Mouse (Mus musculus) stomach, embryonic 14.5 days (tissue): ENCODE measurements around the gene Mettl25. TPM values are rescaled to one million over a fixed set of nuclear protein-coding genes. Genes with fewer than 3 reads are reported as not detected.
A peak's percentile ranks its signal among the peaks of the same experiment; 100 is the strongest.

Source experiments
- ATAC-seq: fragments of 200-750 bp; cut with Nextera tagmentation; 2 replicates; pipeline ENCODE4 v1.8.0; 2017; ENCODE audit warnings: low read depth, moderate TSS enrichment; ENCODE audit not compliant: insufficient number of reproducible peaks, insufficient read depth, low FRiP score
- H3K27ac ChIP-seq: fragments of 300-500 bp; sonication (generic); 2 replicates; pipeline ENCODE4 v1.5.1; 2014; ENCODE audit warnings: mild to moderate bottlenecking, low read length, moderate library complexity, mixed read lengths
- H3K27me3 ChIP-seq: fragments of 300-500 bp; sonication (generic); 2 replicates; pipeline ENCODE4 v1.6.1; 2014; ENCODE audit warnings: low read length, control low read depth, mixed read lengths; ENCODE audit not compliant: control insufficient read depth, insufficient read depth
- H3K36me3 ChIP-seq: fragments of 300-500 bp; sonication (generic); 2 replicates; pipeline ENCODE4 v1.6.1; 2014; ENCODE audit warnings: mild to moderate bottlenecking, control low read depth, low read length, moderate library complexity, mixed read lengths; ENCODE audit not compliant: control insufficient read depth, insufficient read depth
- H3K4me1 ChIP-seq: fragments of 300-500 bp; sonication (generic); 2 replicates; pipeline ENCODE4 v1.6.1; 2014; ENCODE audit warnings: low read length, control low read depth, mixed read lengths; ENCODE audit not compliant: control insufficient read depth, insufficient read depth
- H3K4me2 ChIP-seq: fragments of 300-500 bp; sonication (generic); replicated peaks from 2 replicates; pipeline ENCODE4 v1.6.1; 2014; ENCODE audit warnings: low read depth, low read length, control low read depth
- H3K4me3 ChIP-seq: fragments of 300-500 bp; sonication (generic); 2 replicates; pipeline ENCODE4 v1.5.1; 2014; ENCODE audit warnings: low read depth, low read length, control low read depth
- H3K9ac ChIP-seq: fragments of 300-500 bp; sonication (generic); replicated peaks from 2 replicates; pipeline ENCODE4 v1.6.1; 2014; ENCODE audit warnings: low read depth, mild to moderate bottlenecking, control low read depth, low read length, moderate library complexity, mixed read lengths
- H3K9me3 ChIP-seq: fragments of 300-500 bp; sonication (generic); 2 replicates; pipeline ENCODE4 v1.6.1; 2016; ENCODE audit warnings: low read depth, low read length, control low read depth; ENCODE audit not compliant: control insufficient read depth
- WGBS: fragments of 180-500 bp; shearing (Covaris S2); extraction: QIAGEN DNeasy Blood & Tissue Kit; methylation state at CpG from one replicate; pipeline ENCODE4 v1.1.7; 2014; 5-methylcytosine and 5-hydroxymethylcytosine counted together
- polyA plus RNA-seq: library from polyadenylated mRNA; unstranded; fragments of >200 nt; fragmentation: Nextera tagmentation; extraction: Ambion mirVana; gene quantifications from 2 replicates; pipeline ENCODE4 v1.2.1, GENCODE M21; 2014

Gene Mettl25
- polyA plus RNA-seq, 1 experiment from 2014 or later = 16.5 TPM

DNA sequence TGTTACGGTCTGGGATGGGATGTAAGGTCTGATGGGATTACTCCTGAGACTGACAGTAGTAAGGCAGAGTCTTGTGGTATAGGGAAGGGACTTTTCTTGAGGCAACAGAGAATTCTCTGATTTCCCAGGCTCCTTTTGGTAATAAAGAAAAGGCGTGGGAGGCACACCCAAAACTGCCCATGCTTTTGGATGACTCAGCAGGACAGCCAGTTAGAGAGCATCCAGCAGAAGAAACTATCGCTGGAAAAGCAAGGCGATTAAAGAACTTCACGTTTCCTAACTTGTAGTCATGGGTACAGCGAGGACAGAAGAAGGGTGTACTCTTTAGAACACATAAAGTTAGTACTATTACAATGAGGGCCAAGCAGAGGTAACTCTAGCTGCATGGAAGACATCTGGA, 39.0 kb downstream of the Mettl25 start:
- Histone ChIP-seq H3K9me3 (no peaks in the 10 kb centered on the region), H3K27me3 (no peaks in the 10 kb centered on the region), H3K9ac (no peak overlapping the region), H3K4me1 (no peaks in the 10 kb centered on the region; the same call in none of the 2 replicates), H3K4me3 (no peak overlapping the region), H3K4me2 (no peak overlapping the region), H3K36me3 (no peaks in the 10 kb centered on the region), H3K27ac (no peak overlapping the region)
- 93% methylated on average over 6 of the region's 6 CpGs for WGBS
- no peak for ATAC-seq

GRCm38 (mm10) chr10:105801147-105801546, 40.0 kb downstream of the Mettl25 start:
- ATAC-seq = no peak

DNA sequence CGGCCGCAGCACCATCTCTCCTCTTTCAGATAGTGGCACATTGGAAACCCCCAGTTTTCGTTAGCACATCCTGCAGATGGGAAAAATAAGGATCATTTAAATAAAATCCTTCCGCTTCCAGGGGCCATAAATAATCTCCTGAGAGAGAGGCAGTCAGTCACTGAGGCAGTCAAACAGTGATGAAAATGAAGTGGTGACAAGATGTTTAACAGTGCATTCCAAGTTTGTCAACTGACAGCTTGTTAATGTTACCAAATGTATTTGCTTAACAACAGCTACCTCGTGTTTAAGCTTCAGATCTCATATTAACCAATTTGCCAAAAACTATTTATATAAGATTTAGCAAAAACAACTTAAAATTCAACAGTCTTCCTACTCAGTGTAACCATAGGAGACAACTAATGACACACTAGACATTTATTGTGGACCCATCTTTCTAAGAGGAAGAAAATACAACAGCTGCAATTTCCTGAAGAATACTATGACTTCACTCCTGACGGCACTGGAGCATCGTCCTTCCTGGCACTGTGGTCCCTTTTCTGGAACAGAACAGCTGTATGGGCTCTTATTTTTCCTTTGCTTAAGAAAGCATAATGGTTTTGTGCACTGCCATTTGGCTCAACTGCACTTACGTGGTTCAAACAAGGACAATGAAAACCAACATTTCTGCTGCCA, 43.8 kb downstream of the Mettl25 start:
- H3K4me2 ChIP-seq = no peak overlapping the region
- no peak overlapping the region for H3K9ac ChIP-seq
- H3K4me1 ChIP-seq = peaks cover 7% of the 10 kb centered on the region; the same call in 1 of the 2 replicates
- H3K27me3 ChIP-seq = no peaks in the 10 kb centered on the region
- no peak overlapping the region for H3K4me3 ChIP-seq
- no peaks in the 10 kb centered on the region for H3K36me3 ChIP-seq
- peak; percentile 25; the same call in 1 of the 2 replicates for ATAC-seq
- no peak overlapping the region for H3K27ac ChIP-seq
- WGBS = 46% methylated on average over 8 of the region's 8 CpGs
- no peaks in the 10 kb centered on the region for H3K9me3 ChIP-seq

More at GRCm38 (mm10) chr10:105801147-105801546, 40.0 kb downstream of the Mettl25 start:
- Histone ChIP-seq H3K27ac (no peak overlapping the region), H3K36me3 (no peaks in the 10 kb centered on the region), H3K9me3 (no peaks in the 10 kb centered on the region), H3K4me2 (no peak overlapping the region), H3K9ac (no peak overlapping the region), H3K4me3 (no peak overlapping the region), H3K4me1 (no peaks in the 10 kb centered on the region; the same call in none of the 2 replicates), H3K27me3 (no peaks in the 10 kb centered on the region)
- 47% methylated on average over 6 of the region's 6 CpGs for WGBS

- Histone ChIP-seq H3K27ac (peak overlapping the region; percentile 84), H3K36me3 (no peaks in the 10 kb centered on the region), H3K27me3 (no peaks in the 10 kb centered on the region), H3K4me3 (no peak overlapping the region), H3K4me1 (0 out of 2 replicates have a peak, but pooled peaks cover 7% of the 10 kb centered on the region), H3K9ac (0 out of 2 replicates have a peak overlapping the region, but pooled peaks have one; percentile 10), H3K4me2 (no peak overlapping the region; the same call in 1 of the 2 replicates), H3K9me3 (no peaks in the 10 kb centered on the region)
- 17% methylated on average over 15 of the region's 15 CpGs for WGBS
- peak; percentile 77; the same call in 1 of the 2 replicates for ATAC-seq
Observed at GRCm38 (mm10) chr10:105793776-105794552, 47.2 kb downstream of the Mettl25 start.

DNA sequence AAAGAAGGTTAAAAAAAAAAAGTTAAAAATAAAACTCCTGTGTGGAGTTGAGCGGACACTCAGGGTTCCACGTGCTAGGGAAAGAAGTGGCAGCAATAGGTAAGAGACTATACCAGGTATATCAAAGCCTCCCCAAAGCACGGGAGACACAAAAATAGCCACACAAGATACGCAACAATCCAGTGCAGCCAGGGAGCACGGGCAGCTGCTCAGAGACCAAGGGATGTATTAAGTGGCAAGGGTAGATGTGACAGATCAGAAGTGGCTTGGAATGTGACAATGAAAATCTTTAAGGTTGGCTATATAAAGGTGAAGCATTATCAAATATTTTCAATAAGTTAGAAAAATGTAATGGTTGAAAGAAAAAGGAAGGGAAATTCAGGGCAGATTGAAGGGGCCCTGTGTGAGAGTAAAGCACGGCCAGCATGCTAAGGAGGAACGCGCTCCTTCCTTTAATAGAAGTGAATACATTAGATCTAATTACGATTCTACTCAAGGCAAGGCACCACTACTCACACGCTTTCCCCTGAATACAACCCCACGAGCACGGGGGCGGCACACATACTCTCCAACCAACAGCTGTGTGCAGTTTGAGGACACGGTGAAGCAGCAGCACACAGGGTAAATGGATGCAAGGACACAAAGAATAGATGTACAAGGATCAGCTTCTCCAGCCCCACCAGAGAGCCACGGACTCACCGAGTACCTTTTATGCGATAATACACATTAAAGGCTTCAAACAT, 52.3 kb downstream of the Mettl25 start:
- Histone ChIP-seq H3K9ac (no peak overlapping the region), H3K4me3 (no peak overlapping the region), H3K4me2 (no peak overlapping the region), H3K27ac (no peak overlapping the region), H3K4me1 (0 out of 2 replicates have a peak, but pooled peaks cover 4% of the 10 kb centered on the region), H3K9me3 (no peaks in the 10 kb centered on the region), H3K36me3 (no peaks in the 10 kb centered on the region), H3K27me3 (no peaks in the 10 kb centered on the region)
- WGBS = 88% methylated on average over 17 of the region's 17 CpGs
- no peak for ATAC-seq

GRCm38 (mm10) chr10:105783766-105784165, 57.4 kb downstream of the Mettl25 start:
- ATAC-seq = no peak
- Histone ChIP-seq H3K9me3 (no peaks in the 10 kb centered on the region), H3K4me3 (no peak overlapping the region), H3K36me3 (no peaks in the 10 kb centered on the region), H3K9ac (no peak overlapping the region), H3K27me3 (no peaks in the 10 kb centered on the region), H3K4me1 (no peaks in the 10 kb centered on the region), H3K4me2 (no peak overlapping the region), H3K27ac (no peak overlapping the region)
- WGBS = 67% methylated on average over 8 of the region's 8 CpGs

- H3K27me3 ChIP-seq = no peaks in the 10 kb centered on the region
- no peak overlapping the region for H3K9ac ChIP-seq
- H3K27ac ChIP-seq = no peak overlapping the region
- no peaks in the 10 kb centered on the region for H3K4me1 ChIP-seq
- no peaks in the 10 kb centered on the region for H3K36me3 ChIP-seq
- WGBS = 14% methylated on average over 6 of the region's 6 CpGs
- H3K4me2 ChIP-seq = no peak overlapping the region
- no peak overlapping the region for H3K4me3 ChIP-seq
- H3K9me3 ChIP-seq = no peaks in the 10 kb centered on the region
- ATAC-seq = peak; percentile 71; the same call in 1 of the 2 replicates
Observed at GRCm38 (mm10) chr10:105774382-105774781, 66.8 kb downstream of the Mettl25 start.

DNA sequence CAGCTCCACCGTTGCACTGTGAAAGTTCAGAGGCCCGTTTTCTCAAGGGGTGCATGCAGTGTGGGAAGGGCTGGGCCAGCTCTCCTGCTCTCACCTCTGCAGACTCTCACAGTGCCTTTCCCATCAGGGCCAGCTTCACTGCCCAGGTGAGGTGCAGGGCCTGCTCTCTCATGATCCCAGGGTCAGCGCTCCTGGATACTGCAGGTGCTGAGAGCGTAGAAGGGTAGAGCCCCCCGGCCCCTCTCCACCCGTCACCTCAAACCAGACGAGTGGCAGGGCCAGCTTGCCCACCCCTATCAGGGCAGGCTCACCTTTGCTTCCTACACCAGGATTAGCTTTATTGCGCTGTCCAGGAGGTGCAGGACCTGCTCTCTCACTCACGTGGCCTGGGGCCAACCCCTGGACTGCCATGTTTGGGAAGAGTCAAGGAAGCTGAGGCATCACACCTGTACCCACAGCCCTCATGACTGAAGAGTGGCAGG, 68.3 kb downstream of the Mettl25 start:
- Histone ChIP-seq H3K4me1 (no peaks in the 10 kb centered on the region), H3K4me2 (no peak overlapping the region), H3K27me3 (no peaks in the 10 kb centered on the region), H3K4me3 (no peak overlapping the region), H3K9me3 (no peaks in the 10 kb centered on the region), H3K9ac (no peak overlapping the region), H3K27ac (no peak overlapping the region), H3K36me3 (no peaks in the 10 kb centered on the region)
- 90% methylated on average over 9 of the region's 9 CpGs for WGBS
- no peak for ATAC-seq
